Mouse (Mus musculus) thymus, postnatal 10 days (tissue): Measurements from ENCODE around the gene Gphn.
A peak's percentile ranks its signal among the peaks of the same experiment; 100 is the strongest.

Experiments used
- DNase-seq, 2 experiments: peaks; one replicate each; pipeline ENCODE4 v3.0.0; 2021; ENCODE audit warnings: low spot score in 2 of 2

Gphn gene

GRCm38 (mm10) chr12:78225707-78226518, at the start of gene Gphn:
Gene Gphn, plus strand, starts transcription at chr12:78226379.
- DNase-seq, result peak; percentile 69 to 71

GRCm38 (mm10) chr12:78181452-78181851, 44.7 kb upstream of the Gphn start:
- DNase-seq, result no peak

- no peak for DNase-seq
Measured at GRCm38 (mm10) chr12:78193942-78194341, 32.2 kb upstream of the Gphn start, which contains the start of gene Gm6657. Gene Gm6657, plus strand, starts transcription at chr12:78194242.

- DNase-seq, result no peak
Measured at GRCm38 (mm10) chr12:78195368-78195767, 30.8 kb upstream of the Gphn start.

GRCm38 (mm10) chr12:78203646-78204045, 22.5 kb upstream of the Gphn start:
- DNase-seq, result no peak

- DNase-seq, result peak in 1 of 2 experiments; percentile 37
Measured at GRCm38 (mm10) chr12:78205915-78206570, 20.1 kb upstream of the Gphn start.

- DNase-seq, result no peak
Measured at GRCm38 (mm10) chr12:78206571-78206960, 19.6 kb upstream of the Gphn start.

GRCm38 (mm10) chr12:78209856-78210255, 16.3 kb upstream of the Gphn start:
- no peak for DNase-seq

GRCm38 (mm10) chr12:78215490-78215889, 10.7 kb upstream of the Gphn start:
- no peak for DNase-seq

GRCm38 (mm10) chr12:78219191-78219825, 6.9 kb upstream of the Gphn start:
- DNase-seq, result no peak

- peak; percentile 55 to 61 for DNase-seq
Measured at GRCm38 (mm10) chr12:78226519-78226875, 318 bp downstream of the Gphn start.

- DNase-seq, result peak; percentile 27 to 39
Measured at GRCm38 (mm10) chr12:78227021-78227932, 1.1 kb downstream of the Gphn start.

- DNase-seq, result no peak
Measured at GRCm38 (mm10) chr12:78228139-78228538, 2.0 kb downstream of the Gphn start.

- DNase-seq, result no peak
Measured at GRCm38 (mm10) chr12:78232560-78232959, 6.4 kb downstream of the Gphn start.

GRCm38 (mm10) chr12:78248366-78248765, 22.2 kb downstream of the Gphn start:
- DNase-seq, result no peak

- DNase-seq, result no peak
Measured at GRCm38 (mm10) chr12:78249151-78249550, 23.0 kb downstream of the Gphn start.

- no peak for DNase-seq
Measured at GRCm38 (mm10) chr12:78277386-78277785, 51.2 kb downstream of the Gphn start.

GRCm38 (mm10) chr12:78290384-78290783, 64.2 kb downstream of the Gphn start:
- DNase-seq, result no peak

GRCm38 (mm10) chr12:78298824-78299398, 72.7 kb downstream of the Gphn start:
- DNase-seq, result no peak

GRCm38 (mm10) chr12:78315106-78315505, 88.9 kb downstream of the Gphn start:
- DNase-seq, result no peak

- DNase-seq, result no peak
Measured at GRCm38 (mm10) chr12:78327946-78328345, 101.8 kb downstream of the Gphn start.
